Mouse (Mus musculus): Measurements from ENCODE around the gene Mob3b. TPM values are rescaled to one million over a fixed set of nuclear protein-coding genes. Genes with fewer than 3 reads are reported as not detected.

Gene Mob3b
- total and polyA plus RNA-seq, 3 experiments: 0.33 TPM; not detected in 2

DNA sequence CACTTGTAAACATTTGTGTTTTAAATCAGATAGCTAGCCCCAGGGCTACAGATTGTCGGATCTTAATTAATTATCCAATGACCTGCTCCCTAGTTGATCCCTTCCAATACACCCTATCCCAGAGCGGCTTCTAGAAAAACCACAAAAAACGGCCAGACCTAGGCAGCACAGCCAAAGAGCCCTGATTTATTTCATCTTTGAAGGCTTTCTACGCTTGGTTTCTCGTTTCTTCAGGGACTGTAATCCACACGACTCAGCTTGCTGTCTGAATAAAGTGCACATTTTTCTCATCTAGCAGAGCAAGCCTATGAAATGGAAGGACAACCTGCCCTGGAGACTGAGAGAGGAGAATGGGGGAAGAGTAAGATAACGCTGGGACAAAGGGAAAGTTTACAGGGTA, 56.1 kb downstream of the Mob3b start:
- H3K27me3 ChIP-seq (ENCODE audit: insufficient read depth, low read length): 0 out of 2 replicates have a peak, but pooled peaks cover 3% of the 10 kb centered on the region
- ATAC-seq (ENCODE audit: extremely low read depth, insufficient number of reproducible peaks, low FRiP score, poor library complexity, severe bottlenecking) (no peak), DNase-seq (ENCODE audit: low spot score) (no peak)
- no peak overlapping the region for H3K4me3 ChIP-seq (ENCODE audit: low read depth, low read length)
- H3K36me3 ChIP-seq (replicated peaks): no peaks in the 10 kb centered on the region
- TF ChIP-seq CTCF (IDR thresholded peaks at IDR 0.05; ENCODE audit: low read depth, low read length) (no peak), GATA1 (IDR thresholded peaks at IDR 0.05; ENCODE audit: borderline replicate concordance, low read length) (no peak), TAL1 (conservative IDR thresholded peaks at IDR 0.05; ENCODE audit: low read depth, low read length) (no peak), GATA2 (IDR thresholded peaks at IDR 0.05; ENCODE audit: borderline replicate concordance, low read depth, low read length) (no peak), POLR2AphosphoS5 (IDR thresholded peaks at IDR 0.05; ENCODE audit: insufficient replicate concordance, low read depth, low read length) (no peak)
- H3K9me3 ChIP-seq (replicated peaks): no peaks in the 10 kb centered on the region
- H3K4me1 ChIP-seq (ENCODE audit: insufficient read depth, low read depth, low read length): no peaks in the 10 kb centered on the region

DNA sequence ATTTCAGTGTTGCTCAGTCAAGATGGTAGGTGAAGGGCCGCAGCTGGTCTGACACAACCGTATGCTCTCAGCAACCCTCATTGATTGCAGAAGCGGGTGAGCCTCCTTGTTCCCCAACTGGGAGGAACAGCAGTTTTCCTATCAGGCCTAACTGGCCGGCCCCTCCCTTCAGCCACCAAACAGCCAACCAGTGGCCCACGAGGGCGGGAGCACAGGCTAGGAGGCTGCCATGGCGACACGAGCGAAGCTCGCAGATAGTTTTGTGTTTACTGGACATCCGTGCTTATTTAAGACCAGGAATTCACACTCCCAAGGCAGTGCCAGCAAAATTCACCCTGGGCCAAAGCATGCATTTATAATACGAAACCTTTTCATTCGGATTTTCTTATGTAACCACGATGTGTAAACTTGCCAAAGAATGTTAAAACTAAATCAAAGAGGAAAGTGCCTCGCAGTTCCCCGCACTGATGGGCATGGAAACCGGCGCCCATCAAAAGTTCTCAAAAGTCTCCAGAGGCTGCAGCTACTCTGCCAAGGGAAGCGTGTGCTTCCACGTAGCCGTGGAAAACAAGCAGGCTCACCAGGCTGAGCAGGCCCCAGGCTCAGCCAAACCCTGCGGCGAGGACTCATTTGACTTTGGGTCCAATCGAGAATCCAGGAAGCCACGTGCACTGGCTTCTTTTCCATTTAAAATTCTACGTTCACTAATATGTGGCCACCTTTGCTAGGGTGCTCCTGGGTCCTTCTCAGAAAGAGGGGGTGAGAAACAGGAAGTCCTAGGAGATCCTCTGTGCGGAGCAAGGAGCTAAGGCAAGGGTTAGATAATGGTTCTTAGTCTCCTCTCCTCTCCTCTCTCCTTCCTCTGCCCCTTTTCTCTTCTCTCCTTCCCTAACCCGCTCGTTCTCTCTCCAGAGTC, 57.2 kb downstream of the Mob3b start:
- H3K27me3 ChIP-seq (ENCODE audit: insufficient read depth, low read length): 0 out of 2 replicates have a peak, but pooled peaks cover 3% of the 10 kb centered on the region
- no peak overlapping the region for H3K4me3 ChIP-seq (ENCODE audit: low read depth, low read length)
- no peaks in the 10 kb centered on the region for H3K4me1 ChIP-seq (ENCODE audit: insufficient read depth, low read depth, low read length)
- ATAC-seq (ENCODE audit: extremely low read depth, insufficient number of reproducible peaks, low FRiP score, poor library complexity, severe bottlenecking) (no peak), DNase-seq (ENCODE audit: low spot score) (no peak)
- TF ChIP-seq GATA1 (IDR thresholded peaks at IDR 0.05; ENCODE audit: borderline replicate concordance, low read length) (no peak), CTCF (IDR thresholded peaks at IDR 0.05; ENCODE audit: low read depth, low read length) (no peak), TAL1 (conservative IDR thresholded peaks at IDR 0.05; ENCODE audit: low read depth, low read length) (no peak), GATA2 (IDR thresholded peaks at IDR 0.05; ENCODE audit: borderline replicate concordance, low read depth, low read length) (no peak), POLR2AphosphoS5 (IDR thresholded peaks at IDR 0.05; ENCODE audit: insufficient replicate concordance, low read depth, low read length) (no peak)
- H3K36me3 ChIP-seq (replicated peaks): no peaks in the 10 kb centered on the region
- H3K9me3 ChIP-seq (replicated peaks): no peaks in the 10 kb centered on the region

DNA sequence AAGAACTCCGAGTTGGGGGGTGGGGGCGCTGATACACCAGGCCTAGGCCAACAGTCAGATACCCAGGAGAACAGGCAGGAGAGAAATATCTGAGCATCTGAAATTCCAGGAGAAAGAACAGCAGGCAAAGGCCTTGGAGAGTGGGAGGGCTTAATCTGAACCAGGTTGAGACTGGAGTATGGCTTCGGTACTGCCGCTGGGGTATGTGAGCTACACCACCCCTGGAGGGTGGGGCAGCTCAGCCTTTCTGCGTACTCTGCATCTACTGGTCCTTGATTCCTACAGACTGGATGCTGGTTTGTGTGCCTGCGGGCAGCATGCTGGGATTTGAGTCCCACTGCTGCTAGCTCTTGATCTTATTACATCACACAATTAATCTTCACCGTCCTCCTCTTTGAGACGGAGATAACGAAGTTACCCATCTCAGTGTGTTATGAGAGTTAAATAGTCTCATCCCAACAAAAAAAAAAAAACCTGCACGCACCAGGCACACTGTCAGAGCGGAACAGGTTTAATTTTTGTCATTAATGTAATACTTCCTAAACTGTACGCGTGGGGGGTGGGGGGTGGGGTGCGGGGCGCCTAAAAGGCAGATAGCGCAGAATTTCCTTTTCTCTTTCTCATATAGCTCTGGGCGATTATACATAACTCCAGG, 57.9 kb downstream of the Mob3b start:
- TF ChIP-seq TAL1 (conservative IDR thresholded peaks at IDR 0.05; ENCODE audit: low read depth, low read length): no peak
- ATAC-seq (ENCODE audit: extremely low read depth, insufficient number of reproducible peaks, low FRiP score, poor library complexity, severe bottlenecking): no peak
- H3K27me3 ChIP-seq (ENCODE audit: insufficient read depth, low read length): 0 out of 2 replicates have a peak, but pooled peaks cover 3% of the 10 kb centered on the region
- H3K36me3 ChIP-seq (replicated peaks): no peaks in the 10 kb centered on the region
- no peak overlapping the region for H3K4me3 ChIP-seq (ENCODE audit: low read depth, low read length)
- H3K9me3 ChIP-seq (replicated peaks): no peaks in the 10 kb centered on the region
- H3K4me1 ChIP-seq (ENCODE audit: insufficient read depth, low read depth, low read length): no peaks in the 10 kb centered on the region
- DNase-seq (ENCODE audit: low spot score): no peak

DNA sequence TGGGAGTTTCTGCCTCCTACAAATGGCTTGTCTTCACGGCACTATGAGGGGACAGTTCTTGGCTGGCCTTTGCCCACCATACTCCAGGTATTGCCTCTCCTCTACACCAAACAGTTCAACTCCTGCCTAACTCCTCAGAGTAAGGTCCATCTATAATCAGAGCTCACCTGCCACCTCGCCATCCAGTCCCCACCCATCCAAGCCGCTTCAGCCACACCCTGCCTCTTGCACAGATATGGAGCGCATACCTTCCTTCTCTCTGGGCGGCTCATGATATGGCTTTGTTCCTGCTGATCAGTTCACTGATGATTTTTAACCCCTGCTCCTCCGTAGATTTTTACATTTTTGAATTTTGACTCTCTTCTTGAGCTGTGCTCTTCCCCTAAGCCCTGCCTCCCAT, 58.7 kb downstream of the Mob3b start:
- Histone ChIP-seq H3K4me1 (ENCODE audit: insufficient read depth, low read depth, low read length) (no peaks in the 10 kb centered on the region), H3K9me3 (replicated peaks) (no peaks in the 10 kb centered on the region), H3K36me3 (replicated peaks) (no peaks in the 10 kb centered on the region), H3K27me3 (ENCODE audit: insufficient read depth, low read length) (0 out of 2 replicates have a peak, but pooled peaks cover 3% of the 10 kb centered on the region), H3K4me3 (ENCODE audit: low read depth, low read length) (no peak overlapping the region)
- ATAC-seq (ENCODE audit: extremely low read depth, insufficient number of reproducible peaks, low FRiP score, poor library complexity, severe bottlenecking) (no peak), DNase-seq (ENCODE audit: low spot score) (no peak)
- no peak for TF ChIP-seq GATA1 (IDR thresholded peaks at IDR 0.05; ENCODE audit: borderline replicate concordance, low read length)
- no peak for TF ChIP-seq CTCF (IDR thresholded peaks at IDR 0.05; ENCODE audit: low read depth, low read length)
- TF ChIP-seq TAL1 (conservative IDR thresholded peaks at IDR 0.05; ENCODE audit: low read depth, low read length): no peak
- TF ChIP-seq POLR2AphosphoS5 (IDR thresholded peaks at IDR 0.05; ENCODE audit: insufficient replicate concordance, low read depth, low read length): no peak
- TF ChIP-seq GATA2 (IDR thresholded peaks at IDR 0.05; ENCODE audit: borderline replicate concordance, low read depth, low read length): no peak

DNA sequence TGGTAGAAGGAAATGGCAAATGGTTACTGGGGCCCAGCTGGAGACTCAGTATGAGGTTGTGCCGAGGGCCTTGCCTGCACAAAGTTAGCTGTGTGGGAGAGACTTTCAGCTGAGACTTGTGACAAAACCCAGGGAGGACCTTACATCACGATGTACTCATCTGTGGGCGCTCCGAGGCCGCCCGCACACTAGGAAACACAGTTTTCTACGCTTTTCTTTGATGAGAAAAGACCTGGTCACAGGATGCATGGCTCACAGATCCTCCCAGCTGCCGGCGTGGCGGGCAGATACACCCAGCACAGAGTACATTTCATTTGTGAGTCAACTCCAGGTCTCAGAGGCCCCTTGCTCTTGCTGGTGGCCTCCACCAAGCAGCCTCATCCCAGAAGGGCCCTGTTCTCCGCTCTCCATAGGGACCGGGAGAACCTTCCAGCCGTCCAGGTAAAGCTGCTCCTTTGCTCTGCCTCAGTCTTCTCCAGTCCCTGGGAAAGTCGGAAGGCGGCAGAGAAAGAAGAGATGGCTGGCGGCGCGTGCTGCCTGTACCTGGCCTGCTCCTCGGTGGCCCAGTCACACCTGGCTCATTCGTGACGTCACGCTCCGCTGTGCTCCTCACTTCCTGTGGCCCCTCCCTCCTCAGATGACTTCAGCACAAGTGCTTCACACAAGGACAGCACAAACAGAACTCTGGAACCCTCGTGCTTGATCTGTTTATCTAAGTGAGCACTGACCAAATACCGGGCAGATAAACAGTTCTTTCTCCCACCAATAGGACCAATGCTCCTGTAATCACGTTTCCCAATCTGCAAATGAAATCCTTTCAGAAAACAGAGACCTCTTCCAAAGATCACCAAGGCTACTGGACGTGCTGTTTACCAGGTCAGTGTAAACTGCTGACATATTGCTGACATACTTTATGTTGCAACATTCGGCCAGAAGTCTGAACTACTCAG, 60.8 kb downstream of the Mob3b start:
- no peaks in the 10 kb centered on the region for H3K9me3 ChIP-seq (replicated peaks)
- no peak overlapping the region for H3K4me3 ChIP-seq (ENCODE audit: low read depth, low read length)
- ATAC-seq (ENCODE audit: extremely low read depth, insufficient number of reproducible peaks, low FRiP score, poor library complexity, severe bottlenecking) (no peak), DNase-seq (ENCODE audit: low spot score) (no peak)
- no peaks in the 10 kb centered on the region for H3K4me1 ChIP-seq (ENCODE audit: insufficient read depth, low read depth, low read length)
- no peak for TF ChIP-seq POLR2AphosphoS5 (IDR thresholded peaks at IDR 0.05; ENCODE audit: insufficient replicate concordance, low read depth, low read length)
- TF ChIP-seq TAL1 (conservative IDR thresholded peaks at IDR 0.05; ENCODE audit: low read depth, low read length): no peak
- TF ChIP-seq GATA1 (IDR thresholded peaks at IDR 0.05; ENCODE audit: borderline replicate concordance, low read length): no peak
- no peak for TF ChIP-seq GATA2 (IDR thresholded peaks at IDR 0.05; ENCODE audit: borderline replicate concordance, low read depth, low read length)
- TF ChIP-seq CTCF (IDR thresholded peaks at IDR 0.05; ENCODE audit: low read depth, low read length): no peak
- H3K36me3 ChIP-seq (replicated peaks): no peaks in the 10 kb centered on the region
- peaks cover 3% of the 10 kb centered on the region; the same call in 1 of the 2 replicates for H3K27me3 ChIP-seq (ENCODE audit: insufficient read depth, low read length)

Data from G1E (cell line).